Mouse (Mus musculus) cerebellum, adult 11 months (tissue): Measurements from ENCODE around the gene Atf7ip.
"Not testable (repeated sequence)": the region's sequence is repeated elsewhere in the genome, so short reads cannot be mapped to it uniquely, and the experiment has no call there.

Source experiments
- DNase-seq: peaks from one replicate; pipeline ENCODE4 v3.0.0; 2022

The Atf7ip gene

DNA sequence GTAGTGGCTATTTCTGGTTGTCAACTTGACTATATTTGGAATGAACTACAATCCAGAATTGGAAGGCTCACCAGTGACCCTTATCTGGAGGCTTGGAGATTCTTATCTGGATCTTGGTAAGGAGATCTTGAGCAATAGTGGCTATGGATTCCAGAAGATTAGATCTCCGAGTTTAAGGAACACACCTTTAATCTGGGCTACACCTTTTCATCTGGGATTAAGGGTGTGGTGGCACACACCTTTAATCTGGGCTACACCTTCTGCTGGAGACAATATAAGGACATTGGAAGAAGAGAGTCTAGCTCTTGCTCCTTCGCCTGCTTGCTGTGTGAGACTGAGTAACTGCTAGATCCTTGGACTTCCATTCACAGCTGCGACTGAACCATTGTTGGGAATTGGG lies at the start of gene Atf7ip:
Gene Atf7ip, plus strand, starts transcription at position 301 of the 400 bp plus-strand sequence.
- not testable (repeated sequence) for DNase-seq

DNA sequence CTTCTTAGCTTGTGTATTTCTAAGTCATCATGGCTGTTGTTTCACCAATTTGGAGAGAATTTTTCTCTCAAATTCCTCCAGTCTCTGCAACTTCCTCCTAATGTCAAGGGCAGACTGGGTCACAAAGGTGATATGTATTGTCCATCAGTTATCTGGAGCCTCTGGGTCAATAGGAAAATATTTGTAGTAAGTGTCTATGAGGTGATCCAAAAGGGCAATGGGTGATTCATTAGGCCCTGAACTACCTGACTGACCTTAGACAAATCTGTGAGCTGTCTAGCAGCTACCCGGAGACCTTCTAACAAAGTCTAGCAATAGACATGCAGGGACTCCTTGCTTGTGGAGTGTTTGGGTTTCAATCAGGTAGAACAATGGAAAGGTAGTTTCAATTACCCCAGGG lies 49.7 kb upstream of the Atf7ip start:
- DNase-seq: no peak

DNA sequence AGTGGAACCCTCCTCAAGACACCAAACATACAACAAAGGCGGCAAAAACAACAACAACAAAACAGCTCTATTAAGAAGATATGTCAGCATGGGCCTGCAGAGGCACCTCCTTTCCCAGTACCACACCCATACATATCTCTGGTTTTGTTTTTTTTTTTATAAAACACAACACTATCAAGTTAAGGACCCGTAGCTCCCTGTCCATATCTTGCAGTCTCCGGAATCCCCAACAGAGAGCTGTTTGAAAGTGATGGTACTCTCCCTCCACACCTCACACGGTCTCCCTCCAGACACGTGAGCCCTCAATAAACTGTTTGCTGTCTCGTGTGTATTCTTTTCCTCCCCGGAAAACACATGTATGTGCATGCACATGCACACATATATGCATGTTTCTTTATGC lies 46.8 kb upstream of the Atf7ip start:
- DNase-seq: no peak

DNA sequence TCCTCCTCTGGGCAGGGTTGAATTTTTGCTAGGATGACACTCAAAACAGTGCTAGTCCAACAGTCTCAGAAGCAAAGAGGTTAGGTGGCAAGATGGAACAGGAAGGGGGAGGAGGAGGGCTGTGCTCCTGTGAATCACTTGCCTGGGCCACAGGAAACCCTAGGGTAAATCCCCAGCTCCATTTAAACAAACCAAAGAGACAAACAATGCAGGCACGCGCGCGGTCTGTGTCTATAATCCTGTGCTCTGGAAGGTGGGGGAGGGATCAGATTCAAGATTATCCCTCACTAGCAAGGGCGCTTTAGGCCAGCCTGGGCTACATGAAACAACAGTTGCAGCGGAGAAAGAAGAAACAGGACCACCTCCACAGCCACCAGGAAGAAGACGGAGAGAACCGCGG lies 42.5 kb upstream of the Atf7ip start:
- no peak for DNase-seq

DNA sequence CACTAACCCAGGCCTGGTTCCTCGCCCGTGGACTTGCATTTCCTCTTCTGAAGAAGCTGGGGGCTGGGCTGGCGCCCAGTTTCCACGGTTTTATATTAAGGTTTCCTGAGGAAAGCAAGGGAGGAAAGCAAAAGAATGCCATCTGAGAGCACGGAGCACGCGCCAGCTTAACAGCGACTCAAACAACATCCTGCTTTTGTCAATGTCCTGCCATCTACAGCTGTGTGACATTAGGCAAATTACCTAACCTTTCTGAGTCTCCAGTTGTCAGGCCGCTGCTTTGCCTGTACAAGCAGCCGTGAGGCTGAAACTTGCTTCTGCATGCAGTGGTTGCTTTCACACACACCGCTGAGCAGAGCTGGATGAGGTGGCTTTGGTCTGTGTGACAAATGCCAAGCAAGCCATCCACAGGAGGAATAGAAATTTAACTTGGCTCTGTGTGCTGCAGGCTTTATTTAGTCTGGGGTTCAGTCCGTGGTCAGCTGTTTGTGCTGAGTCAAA lies 41.8 kb upstream of the Atf7ip start:
- no peak for DNase-seq

DNA sequence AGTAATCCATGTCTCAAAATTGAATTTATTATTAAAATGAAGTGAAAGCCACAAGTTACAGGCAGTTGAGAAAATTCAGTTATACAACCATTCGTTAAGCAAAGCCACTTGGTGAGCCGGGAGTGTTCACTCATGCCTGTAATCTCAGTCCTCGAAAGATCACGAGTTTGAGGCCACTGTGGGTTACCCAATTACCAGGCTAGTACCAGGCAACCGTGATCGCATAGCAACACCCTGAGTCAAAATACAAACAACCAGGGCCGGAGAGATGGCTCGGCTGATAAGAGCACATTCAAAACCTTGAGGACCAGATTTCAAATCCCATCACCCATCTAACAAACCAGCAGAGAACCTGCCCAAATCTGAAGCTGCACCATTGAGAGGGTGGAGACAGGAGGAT lies 40.9 kb upstream of the Atf7ip start:
- no peak for DNase-seq

DNA sequence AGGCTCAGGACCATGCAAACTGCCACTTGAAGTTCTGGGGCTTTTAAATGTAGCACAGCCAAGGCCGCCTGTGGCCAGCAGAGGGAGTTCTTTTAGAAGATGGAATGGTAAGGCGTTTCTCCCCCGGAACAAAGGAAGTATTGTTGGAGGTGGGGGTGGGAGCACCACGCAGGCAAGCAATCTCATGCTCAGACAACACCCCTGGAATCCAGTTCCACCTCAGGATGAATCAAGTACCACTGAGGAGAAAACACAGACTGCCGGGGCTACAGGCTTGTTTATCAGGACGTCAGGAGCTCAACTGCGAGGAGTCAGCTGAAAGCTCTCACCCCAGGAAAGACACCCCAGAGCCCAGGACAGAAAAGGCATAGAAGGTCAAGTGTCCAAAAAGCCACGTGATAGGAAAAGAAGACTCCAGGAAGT lies 40.0 kb upstream of the Atf7ip start:
- DNase-seq: peak; percentile 56

DNA sequence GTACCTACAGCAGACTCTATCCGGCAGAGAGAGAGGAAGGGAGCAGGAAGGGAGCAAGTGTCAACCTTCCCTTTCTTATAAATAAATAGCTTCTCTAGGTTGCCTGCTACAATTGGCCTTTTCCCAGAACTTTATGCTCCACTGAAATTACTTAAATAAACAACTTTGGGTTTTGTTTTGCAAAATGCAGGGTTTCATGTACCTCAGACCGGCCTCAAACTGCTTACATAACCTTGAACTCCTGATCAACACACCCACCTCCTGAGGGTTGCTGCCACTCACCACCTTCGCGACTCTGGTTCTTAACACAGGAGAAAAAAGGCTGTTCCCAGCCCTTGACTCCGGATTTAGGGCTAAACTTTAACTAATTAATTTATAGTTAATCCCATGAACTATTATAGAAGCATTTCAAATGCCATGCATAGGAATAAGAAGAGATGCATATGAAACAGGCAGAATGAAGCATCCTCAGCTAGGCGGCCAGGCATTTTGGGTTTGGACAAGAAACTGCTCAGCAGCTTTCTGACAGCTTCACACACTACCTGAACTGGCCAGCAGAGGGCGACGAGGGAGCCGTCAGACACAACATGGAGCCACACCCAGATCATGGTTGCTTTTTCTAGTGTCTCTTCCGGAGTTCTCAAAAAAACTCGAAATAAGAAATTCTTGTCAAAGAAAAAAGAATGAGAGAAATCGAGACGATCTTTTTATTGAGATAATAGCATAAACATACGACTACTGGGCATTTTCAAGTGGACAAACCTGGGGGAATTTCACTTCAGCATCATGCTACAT lies 38.8 kb upstream of the Atf7ip start:
- DNase-seq: peak; percentile 76

DNA sequence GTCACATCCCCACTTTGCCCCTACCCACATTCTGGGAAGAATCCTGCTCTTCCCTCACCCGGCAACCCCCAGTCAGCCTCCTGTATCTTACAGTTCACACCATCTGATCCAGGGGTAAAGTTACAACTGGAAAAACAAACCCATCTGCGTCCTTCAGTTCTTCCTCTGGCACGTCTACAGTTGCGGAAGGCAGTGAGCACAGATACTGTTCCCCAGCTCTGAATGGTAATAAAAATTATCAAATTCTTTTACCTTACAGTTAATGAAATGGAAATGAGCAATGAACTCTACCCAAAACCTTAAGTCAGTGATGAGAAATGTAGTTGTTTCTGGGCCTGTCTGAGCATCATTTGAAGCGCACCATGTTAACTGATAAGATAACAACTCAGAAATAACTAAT lies 38.1 kb upstream of the Atf7ip start:
- DNase-seq: no peak

DNA sequence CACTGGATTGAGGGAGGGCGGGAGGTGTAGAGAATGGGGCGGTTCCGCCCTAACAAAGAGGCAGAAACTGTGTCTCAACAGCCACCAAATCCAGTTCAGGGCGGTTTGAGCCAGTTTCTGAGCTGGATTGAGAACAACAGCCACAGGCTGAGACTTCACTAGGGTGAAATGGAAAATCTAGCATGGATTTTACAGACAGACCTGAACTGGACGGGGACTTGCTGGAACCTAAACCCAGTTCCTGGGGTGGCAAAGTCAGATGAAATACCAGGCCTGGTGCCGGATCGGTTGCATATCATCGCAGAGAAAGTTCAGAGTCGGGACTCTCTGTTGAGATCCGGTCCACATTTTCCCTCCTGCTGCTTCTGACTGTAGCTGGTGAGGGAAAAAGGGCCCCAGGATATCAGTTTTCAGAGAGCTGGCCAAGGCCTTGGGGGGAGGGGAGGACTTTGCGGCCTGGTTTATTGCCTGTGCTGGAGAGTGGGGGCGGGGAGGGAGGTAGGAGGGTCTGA lies 37.5 kb upstream of the Atf7ip start:
- DNase-seq: peak; percentile 77

DNA sequence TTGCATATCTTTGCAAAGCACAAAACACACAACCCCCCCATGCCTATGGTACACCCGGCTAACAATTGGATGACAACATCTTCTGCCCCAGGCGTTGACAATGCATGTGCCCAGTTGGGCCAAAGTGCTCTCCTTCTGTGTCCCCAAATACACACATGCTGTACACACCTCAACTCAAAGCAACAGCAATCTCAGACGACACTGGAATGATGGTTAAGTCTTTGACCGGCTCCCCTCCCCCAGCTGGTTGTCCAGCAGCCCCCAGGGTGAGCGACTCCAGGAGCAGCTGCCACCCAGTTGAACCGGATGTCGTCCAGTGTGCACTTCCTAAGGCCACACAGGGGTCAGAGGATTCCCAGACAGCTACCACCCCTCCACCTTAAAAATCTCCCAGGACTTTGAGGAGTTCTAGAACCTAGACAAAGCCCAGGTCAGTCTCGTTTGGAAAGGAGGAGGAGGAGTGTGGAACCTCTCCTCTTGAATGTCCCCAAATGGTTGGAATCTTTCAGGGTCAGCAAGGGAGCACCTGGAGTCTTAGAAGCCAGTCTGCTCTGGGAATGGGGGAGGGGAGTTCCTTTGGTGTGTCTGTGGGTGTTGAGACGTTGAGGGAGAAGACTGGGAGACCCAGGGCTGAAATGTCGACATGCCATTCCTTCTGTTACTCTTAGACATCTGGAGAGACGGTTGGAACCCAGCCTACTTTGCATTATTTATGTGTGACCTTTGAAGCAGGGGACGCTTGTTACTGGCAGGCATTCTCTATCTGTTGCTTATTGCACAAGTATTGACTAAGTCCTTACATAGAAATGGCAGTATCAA lies 36.8 kb upstream of the Atf7ip start:
- no peak for DNase-seq

DNA sequence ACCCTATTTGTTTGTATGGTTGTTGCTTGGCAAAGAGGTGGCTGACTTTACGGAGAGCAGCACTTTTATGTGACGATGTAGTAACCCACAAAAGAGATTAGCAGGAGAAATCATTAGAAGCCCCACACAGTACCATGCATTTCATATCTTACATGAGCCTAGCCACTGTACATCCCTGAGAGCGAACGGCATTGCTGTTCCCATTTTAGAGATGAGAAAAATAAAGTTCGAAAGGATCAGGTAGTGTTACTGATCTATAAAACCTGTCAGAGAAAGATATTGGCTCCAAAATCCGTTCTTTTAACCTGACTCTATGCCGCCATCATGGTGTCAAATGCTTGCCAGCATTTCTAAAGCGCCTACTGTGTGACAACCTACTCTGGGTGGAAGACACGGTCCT lies 36.2 kb upstream of the Atf7ip start:
- DNase-seq: no peak

DNA sequence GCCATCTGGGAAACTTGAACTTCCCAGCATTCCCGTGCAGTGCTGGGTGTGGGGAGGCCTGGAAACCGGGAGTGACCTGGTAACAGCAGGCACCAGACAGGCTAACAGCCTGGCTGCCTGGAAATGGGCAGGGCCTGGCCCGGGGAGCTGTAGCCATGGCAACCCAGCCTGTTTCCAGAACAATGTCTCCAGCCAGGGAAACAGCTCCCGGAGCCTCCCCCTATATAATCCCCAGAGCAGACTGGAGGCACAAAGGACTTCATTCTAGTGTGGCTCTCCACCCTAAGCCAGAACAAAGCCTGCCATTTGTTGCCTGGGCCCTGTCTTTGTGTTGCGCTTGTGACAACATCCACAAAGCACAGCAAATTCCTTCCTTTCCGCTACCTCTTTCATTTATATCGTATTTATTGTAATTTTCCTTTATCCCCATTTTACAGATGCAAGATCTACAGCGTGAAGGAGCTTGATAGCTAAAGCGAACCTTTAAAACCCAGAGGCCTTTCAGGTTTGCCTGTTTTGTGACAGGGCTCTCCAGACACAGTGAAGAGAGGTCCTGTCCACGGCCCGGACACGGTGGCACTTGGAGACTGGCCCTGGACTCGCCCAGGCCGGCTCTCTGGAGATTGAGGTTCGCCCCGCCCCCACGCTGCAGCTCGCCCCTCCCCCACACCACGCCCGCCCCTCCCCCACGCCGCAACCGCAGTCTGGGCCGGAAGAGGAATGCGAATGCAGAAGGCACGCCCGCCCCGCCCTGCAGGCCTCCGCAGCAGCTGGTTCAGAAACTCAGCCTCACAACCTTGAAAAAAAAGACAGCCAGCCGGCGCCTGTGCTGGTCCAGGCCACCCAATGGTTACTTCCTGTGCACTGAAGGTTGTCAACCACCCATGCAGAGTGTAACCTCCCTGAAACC lies 35.4 kb upstream of the Atf7ip start:
- peak; percentile 77 for DNase-seq

DNA sequence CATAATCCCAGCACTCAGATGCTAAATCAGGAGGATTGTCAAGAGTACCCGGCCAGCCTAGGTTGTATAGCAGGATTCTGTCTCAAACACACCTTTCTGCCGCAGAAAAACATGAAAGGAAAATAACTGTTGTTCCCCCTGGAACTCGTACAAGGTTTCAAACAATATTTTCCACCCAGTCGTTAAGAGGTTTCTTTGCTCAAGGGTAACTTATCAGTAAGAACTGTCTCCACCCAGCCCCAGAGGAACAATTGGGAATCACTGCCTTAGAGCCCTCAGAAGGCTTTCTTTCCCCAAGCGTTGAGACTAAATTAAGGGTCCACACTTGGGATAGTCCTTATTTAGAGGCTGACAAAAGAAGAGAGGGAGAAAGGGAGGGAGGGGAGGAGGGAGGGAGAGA lies 34.4 kb upstream of the Atf7ip start:
- no peak for DNase-seq

DNA sequence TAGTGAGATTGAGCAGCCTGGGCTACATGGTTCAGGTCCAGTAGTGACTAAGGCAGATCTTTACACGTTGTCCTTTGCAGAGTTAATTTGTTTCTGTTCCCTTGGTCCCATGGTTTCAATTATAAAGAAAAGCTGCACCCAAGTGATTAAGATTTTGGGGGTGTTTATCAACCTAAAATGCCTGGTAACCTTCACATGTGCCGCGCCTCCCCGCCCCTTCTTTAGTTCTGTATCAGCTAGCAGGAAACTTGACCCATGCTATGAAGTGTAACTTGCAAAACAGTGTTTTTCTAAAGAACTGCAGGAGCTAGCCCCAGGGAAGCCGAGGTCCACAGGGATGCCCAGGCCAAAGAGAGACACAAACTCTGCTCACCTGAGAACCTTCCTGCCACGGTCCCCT lies 33.2 kb upstream of the Atf7ip start:
- no peak for DNase-seq

DNA sequence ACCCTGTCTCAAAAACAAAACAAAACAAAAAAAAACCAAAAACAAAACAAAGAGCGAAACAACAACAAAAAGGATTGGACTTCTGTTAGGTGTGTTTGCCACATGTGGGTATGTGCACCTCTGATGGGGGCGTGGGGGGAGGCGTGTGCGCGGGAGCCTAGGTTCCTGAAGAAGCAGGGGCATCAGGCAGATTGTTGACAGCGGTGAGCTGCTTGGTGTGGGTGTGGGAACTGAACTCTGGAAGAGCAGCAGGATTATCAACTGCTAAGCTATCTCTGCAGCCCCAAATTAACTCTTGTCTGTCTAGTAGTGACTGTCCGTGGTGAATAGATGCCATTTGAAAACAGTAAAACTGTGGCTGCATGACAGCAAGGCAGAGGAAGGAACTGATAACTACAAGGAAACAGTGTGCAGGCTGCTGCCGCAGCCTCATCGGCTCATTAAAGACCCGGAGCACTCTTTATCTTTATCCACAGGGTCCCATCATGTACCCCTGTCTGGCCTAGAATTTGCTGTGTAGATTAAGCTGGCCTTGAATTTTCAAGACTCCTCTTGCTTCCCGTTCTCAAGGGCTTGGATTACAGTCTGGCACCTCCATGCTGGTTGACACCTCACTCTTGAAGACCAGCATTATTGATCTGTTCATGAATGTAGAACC lies 32.4 kb upstream of the Atf7ip start:
- no peak for DNase-seq

DNA sequence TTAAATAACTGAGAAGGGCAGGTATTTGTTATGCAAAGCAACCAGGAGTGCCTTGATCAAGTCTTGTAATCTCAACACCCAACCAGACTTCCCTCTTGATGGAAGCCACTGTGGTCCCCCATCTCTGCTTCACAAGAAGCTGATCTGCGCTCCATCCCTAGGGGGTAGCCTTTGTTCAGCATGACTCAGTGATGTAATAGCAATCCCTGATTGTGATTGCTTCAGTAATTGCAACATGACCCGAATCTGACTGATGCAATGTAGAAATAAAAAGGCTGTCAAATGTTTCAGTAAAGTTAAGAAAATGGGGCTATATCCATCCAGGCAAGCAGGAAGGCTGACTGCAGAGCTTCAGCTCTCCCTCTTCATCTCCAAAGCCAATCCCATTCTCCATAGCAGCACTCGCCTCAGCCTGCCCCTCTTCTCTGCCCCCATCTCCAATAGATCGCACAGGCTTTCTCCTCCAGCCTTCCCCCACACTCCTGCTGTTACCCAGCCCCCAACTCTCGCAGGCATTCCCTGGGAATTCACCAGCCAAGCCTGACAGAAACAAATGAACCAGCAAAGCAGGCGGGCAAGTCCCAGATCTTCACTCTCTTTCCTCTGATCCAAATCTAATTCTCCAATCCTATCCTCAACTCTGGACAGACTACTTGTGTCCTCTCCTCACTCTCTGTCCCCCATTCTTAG lies 30.7 kb upstream of the Atf7ip start:
- DNase-seq: no peak

DNA sequence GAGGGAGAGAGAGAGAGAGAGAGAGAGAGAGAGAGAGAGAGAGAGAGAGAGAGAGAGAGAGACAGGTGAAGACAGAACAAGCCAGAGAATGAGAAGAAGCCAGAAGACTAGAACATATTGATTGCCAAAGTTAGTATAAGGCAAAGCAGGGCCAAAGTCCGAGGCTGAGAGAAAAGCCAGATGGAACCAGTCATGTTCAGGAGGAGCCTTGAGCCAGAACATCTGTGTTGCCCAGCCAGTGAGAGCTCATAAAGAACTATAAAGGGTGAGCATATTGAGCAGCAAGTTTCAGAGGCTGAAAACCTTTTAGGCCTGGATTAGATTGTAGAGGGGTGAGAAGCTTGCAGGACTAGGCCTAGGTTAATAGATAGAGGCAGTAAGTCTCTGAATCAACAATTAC lies 28.1 kb upstream of the Atf7ip start:
- DNase-seq: no peak

DNA sequence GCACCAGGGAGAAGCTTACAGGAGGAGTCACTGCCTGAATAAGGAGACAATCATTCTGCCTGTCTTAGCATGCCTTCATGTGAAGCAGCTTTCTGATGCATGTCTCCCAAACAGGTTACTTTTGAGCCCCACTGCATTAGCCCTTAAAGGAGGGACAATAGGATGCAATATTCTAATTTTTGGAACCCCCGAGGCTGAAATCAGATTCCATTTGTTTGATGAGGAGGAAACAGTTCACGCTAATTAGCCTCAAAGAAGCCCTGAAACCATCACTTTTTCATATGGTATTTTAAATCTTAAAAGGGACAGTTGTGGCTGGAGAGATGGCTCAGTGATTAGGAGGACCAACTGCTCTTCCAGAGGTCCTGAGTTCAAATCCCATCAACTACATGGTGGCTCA lies 22.4 kb upstream of the Atf7ip start:
- no peak for DNase-seq

DNA sequence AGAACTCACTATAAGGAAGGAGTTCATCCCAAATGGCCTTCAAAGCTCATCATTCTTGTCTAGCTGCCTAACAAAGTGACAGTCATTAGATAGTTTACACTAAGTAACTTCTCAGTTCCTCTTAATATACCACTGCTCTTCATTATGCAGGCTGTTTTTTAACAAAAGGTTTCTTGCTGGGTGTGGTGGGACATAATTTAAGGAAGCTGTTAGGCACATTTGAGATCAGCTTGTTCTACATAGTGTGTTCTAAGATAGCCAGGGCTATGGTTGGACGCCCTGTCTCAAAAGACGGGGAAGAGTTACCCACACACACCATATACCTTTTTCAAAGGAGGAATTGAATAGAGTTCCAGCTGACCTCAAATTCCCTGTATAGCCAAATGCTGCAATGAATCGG lies 21.9 kb upstream of the Atf7ip start:
- DNase-seq: no peak

DNA sequence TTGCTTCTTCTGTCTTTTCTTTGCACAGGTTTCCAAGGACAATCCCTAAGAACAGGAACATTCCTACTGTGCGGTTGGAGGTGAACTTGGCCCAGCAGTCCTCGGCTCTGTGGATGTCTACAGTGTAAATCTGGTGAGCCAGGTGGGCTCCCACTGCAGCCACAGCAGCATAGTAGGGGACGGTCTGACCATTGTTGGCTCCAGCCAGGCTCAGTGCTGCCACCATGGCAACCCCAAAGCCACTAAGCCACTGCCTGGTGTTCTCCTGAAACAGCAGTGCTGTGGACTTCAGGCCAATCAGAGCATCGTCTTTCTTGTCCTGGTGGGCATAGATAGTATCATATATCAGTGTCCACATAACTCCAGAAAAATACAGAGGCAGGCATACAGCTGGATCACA lies 19.8 kb upstream of the Atf7ip start:
- no peak for DNase-seq
